Mouse (Mus musculus) ES-E14 (cell line): Measurements from ENCODE around the gene Med13.
A peak's percentile ranks its signal among the peaks of the same experiment; 100 is the strongest.

ENCODE experiments used
- CHD2 ChIP-seq: IDR thresholded peaks from 2 replicates; pipeline ENCODE4 v1.6.1; 2014; ENCODE audit warnings: mild to moderate bottlenecking, low read depth, low read length, inconsistent platforms
- MAFK ChIP-seq: IDR thresholded peaks from 2 replicates; pipeline ENCODE4 v1.6.1; 2014; ENCODE audit warnings: mild to moderate bottlenecking, low read depth, low read length, inconsistent platforms; ENCODE audit not compliant: insufficient read depth

DNA sequence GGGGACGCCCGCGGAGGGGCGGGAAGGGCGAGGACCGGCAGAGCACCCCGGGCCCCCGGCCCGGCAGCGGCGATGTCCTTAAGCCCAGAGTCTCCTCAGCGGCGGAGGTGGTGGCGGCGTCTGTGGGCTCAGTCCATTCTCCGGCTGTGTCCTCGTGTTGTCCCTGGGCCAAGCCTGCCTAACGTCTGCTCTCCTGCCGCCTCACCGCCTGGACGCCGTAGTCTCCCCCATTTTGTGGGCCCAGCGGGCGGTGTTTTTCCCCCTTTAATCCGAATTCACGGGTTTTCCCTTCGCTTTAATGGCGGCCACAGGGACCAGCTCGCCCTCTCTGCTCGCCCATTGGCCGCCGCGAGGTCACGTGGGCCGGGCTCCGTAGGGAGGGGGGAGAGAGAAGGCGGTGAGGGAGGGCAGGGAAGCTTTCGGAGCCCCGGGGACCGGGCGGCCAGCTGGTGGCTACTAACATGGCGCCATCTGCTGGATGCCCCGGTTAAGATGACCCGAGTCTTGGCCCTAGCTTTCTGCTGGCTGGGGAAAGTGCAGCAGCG, 654 bp upstream of the Med13 start:
- TF ChIP-seq CHD2 (peak; percentile 43; the same call in 1 of the 2 replicates), MAFK (no peak)
